Mouse (Mus musculus) lung, postnatal 0 days (tissue): ENCODE measurements at regions not wholly inside any gene's neighbourhood (a gene's known extent, or its start where the extent isn't known, plus 50 kb on each side); places are given as distances from the start of the nearest gene placed in this dataset.

Experiments used
- CTCF ChIP-seq: IDR thresholded peaks from 2 replicates; pipeline ENCODE4 v1.5.1; 2016; ENCODE audit warnings: antibody characterized with exemption, mild to moderate bottlenecking
- EP300 ChIP-seq: IDR thresholded peaks from 2 replicates; pipeline ENCODE4 v1.6.1; 2016; ENCODE audit warnings: antibody characterized with exemption, mild to moderate bottlenecking, control low read depth

GRCm38 (mm10) chr17:13574682-13575444 is 185.5 kb upstream of the Afdn start:
- TF ChIP-seq EP300 (no peak), CTCF (no peak)
